Mouse (Mus musculus): ENCODE results near the gene Idnk.
A peak's percentile ranks its signal among the peaks of the same experiment; 100 is the strongest.
"Not testable (repeated sequence)": the region's sequence is repeated elsewhere in the genome, so short reads cannot be mapped to it uniquely, and the experiment has no call there.

The Idnk gene

DNA sequence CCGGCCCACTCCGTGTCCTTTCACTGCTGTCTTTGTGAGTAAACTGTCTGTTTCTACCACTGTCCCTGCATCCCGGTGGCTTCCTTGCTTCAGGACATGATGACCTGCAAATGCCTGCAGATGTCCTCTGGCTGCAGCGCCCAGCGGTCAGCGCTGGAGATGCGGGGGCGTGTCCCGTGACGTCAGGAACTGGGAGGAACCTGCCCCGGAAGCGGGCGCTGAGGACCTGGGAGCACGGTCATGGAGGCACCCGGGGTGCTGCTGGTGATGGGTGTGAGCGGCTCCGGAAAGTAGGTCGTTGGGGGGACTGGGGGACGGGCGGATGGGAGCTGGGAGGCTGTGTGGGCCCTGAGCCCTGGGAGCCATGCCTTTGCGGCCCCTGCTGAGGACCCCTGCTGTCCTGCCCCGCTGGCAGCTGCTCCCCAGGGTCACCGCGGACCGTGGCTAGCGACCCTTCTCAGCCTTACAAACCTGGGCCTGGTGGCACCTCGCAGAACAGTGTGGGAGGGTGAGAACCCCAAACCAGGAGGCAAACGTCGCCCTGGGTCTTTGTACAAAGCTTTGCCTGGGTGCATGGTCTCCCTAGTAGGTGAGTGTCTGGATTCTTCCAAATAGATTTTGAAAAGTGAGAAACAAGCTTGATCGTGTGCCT, at the start of gene Idnk:
Idnk (plus strand) TSS at position 203 of the 652 bp plus-strand sequence.
- peak; percentile 84 for DNase-seq (ENCODE audit: low spot score)

DNA sequence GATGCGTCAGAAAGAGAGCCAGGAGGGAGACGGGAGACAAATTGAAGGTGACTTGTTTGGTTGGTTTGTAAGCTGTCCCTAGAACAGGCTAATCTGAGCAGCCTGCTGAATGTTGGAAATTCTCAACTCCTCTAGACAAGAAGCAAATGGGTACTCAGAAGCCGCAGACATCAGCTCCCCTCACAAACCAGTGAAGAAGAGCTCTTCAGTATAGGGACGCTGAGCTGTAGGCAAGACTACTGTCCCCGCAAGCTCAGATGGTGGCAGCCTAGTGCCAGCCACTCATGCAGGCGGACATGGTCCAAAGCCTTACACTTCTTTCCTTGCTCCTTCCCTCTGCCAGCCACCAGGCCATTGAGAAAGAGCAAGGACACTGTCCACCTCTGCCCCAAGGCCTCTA, 46.1 kb upstream of the Idnk start:
- DNase-seq (ENCODE audit: low spot score) = no peak

DNA sequence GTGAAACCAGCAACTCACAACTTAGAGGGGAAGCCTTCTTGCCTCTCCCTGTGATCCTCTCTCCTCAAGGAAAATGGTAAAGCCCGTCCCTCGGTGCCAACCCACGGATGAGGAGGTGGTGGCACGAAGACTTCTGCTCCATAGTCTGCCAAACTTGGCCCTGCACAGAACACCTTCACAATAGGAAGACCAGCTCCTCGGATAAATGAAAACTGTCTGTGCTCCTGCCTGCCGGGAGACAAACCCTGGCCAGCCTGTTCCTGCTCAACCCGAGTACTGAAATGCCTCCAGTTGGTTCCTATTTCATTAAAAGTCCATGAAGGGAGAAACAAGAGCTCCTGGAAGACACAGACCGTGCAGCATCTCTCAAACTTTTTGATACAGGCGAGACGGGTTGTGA, 45.3 kb upstream of the Idnk start:
- peak; percentile 22 for DNase-seq (ENCODE audit: low spot score)

DNA sequence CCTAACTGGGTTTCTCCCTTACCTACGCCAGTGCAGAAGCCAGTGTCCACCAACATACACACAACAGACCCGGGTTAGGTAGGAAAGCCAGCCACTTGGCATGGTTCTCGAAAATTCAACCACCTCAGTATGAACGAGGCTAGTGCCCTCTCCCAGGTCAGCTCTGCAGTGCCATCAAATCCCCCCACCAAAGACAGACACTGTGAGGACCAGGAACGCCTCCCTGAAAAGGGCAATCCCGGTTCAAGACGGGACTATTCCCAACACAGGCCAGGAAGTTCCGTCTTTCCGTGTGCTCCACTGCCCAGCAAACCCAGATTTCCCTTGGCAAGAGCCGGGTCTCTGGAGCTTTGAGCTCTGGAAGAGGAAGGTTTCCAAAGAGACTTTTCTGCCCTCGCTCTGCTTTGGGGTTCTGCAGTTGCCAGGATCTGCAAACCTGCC, 44.8 kb upstream of the Idnk start:
- DNase-seq (ENCODE audit: low spot score) = no peak

DNA sequence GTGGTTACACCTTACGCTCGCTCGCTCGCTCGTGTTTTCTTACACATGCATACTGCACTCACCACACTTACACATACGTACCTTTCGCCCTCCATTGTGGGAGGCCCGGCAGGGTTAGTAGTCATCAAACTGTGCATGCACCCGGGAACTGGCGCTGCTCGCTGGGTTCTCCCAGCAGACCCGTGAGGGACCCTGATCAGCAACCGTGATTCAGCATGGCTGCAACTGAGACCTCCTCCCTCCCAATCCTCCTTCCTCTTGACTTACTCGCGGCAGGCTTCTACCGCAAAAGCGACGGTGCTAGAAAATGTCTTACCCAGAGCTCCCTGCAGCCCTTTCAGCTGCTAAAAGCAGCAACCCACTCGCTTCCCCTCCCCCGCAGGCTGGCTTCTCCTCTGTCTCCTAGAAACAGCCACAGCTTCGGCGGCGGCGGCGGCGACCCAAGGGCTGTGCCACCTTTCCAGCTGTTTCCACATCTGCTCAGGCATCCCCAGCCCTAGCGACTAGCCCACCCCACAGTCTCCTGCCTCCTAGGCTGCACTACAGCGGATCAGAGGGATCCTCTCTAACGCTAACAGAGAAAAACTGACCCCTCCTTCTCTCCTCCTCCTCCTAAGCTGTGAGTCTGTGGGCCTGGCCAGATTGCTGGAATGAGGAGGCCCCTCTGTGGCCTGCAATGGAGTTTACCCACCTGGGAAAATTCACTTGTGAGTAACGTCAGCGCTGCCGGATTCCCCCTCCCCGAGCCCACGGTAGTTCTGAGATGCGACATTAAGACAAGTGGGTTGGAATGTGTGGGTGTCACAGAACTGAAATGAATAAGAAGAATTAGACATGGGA, 44.2 kb upstream of the Idnk start, which contains the start of gene Klhl3:
Klhl3 (minus strand) TSS at position 532 of the 840 bp plus-strand sequence.
- peak; percentile 80 for DNase-seq (ENCODE audit: low spot score)

DNA sequence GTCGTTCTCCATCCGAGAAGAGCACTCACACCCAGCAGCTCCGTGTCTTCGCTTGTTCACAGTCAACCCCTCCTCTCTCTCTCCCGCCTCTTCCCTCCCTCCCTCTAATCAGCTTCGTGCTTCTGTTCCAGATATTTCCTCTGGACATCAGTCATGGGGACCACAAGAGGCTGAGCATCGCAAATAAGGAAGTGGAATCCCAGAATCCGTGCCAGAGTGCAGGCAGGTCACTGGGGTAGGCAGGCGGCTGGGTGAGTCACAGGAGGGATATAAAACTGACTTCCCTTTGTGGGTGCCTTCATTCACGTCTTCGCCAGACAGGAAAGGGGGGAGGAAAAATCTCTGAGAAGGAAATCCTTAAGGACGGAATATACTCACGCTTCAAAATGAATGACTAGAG, 42.2 kb upstream of the Idnk start:
- DNase-seq (ENCODE audit: low spot score) = no peak

DNA sequence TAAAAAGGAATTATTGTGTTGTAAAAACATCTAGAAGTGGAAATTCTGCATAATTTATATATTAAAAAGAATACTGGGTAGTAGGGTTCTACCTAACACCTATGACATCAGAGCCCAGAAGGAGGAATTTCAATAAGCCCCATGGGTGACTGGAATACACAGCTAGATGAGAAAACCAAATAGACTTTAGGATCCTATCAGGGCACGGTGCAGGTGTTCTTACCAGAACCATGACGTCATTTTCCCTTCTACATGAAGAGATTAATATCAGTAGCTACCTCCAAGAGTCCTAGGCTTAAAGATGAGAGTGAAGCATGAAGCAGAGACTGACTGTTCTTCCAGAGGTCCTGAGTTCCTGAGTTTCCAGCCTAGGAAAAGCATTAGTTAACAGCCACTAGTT, 40.6 kb upstream of the Idnk start:
- DNase-seq (ENCODE audit: low spot score) = no peak

DNA sequence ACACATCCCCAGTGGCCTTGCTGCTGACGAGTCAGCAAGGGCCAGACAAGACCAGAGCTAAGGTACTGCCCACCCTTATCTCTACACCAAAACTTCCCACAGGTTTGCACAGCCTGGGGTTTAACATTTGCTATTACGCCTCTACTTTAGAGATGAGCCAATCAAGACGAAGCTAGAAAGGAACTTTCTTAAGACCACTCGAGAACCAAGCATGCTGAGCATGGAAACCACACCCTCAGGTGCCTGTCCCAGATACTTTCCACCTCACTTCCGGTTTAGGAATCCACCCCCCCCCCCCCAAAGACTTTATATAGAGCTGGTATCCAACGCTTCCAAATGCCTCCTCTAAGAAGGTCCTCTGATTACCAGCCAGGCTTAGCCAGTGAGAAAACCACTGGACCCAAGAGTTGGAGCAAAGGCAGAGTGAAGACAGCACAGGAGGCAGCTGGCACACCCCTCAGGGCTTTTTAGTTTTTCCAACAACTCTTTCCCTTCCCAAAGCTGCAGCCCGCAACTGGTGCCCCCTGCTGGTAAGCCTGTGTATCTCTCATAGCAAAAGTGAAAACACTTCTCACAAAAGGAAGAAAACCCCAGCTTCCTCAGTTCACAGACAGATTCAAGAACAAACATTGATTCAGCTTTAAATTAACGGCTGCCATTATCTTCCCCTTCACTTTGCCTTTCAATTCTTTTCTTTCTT, 40.0 kb upstream of the Idnk start:
- DNase-seq (ENCODE audit: low spot score) = no peak

DNA sequence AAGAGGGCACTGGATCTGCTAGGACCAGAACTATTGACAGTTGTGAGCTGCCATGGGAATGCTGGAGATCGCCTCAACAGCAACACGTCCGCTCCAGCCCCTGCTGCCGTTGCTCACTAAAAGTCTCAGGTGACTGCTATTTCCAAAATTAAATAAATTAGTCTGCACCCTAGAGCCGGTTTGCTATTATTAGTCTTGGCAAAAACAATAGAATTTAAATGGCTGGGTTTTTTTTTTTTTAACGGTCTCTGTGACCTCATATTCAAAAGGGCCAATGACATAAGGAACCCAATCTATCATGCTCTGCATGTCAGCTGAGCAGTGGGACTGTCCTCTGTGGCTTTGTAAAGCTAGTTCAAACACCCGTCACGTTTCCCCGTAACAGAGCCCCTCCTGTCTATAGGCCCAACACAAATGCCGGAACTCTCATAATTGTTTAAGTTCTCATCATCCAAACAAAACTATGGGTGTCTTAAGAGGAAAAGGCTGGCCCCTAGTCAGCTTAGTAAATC, 34.6 kb upstream of the Idnk start:
- no peak for DNase-seq (ENCODE audit: low spot score)

DNA sequence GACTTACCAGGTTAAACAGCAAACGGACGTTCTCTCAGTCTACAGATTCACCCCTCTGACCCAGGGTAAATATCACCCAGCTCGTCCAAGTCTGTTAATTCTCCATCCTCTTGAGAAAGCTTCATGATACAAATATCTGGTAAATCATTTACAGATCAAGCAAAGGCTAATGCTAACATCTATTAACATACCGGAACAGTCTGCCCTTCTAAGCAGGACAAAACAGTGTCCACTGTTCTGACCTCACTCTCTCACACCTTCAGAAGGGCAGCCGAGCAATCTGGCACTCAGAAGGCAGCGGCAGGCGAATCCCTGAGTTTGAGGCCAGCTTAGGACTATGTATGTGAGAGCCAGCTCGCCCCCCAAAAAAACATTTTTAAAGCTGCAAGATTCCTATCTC, 34.1 kb upstream of the Idnk start:
- no peak for DNase-seq (ENCODE audit: low spot score)

DNA sequence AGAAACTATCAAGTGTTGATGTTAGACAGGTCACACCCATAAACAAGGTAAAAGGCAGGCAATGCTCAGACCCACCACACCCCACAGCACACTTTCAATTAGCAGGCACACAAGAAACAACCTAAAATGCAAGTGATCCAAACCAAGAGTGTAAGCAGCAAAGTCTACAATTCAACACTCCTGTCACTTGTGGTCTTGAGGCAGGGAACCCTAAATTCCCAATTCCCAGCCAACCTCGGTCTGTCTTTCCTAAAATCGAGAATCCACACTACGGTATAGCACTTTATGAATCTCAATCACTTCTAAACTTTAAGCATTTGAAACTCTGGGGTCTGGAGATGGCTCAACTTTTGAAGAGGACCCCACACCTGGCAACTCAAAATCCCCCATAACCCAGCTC, 33.2 kb upstream of the Idnk start:
- DNase-seq (ENCODE audit: low spot score) = no peak

DNA sequence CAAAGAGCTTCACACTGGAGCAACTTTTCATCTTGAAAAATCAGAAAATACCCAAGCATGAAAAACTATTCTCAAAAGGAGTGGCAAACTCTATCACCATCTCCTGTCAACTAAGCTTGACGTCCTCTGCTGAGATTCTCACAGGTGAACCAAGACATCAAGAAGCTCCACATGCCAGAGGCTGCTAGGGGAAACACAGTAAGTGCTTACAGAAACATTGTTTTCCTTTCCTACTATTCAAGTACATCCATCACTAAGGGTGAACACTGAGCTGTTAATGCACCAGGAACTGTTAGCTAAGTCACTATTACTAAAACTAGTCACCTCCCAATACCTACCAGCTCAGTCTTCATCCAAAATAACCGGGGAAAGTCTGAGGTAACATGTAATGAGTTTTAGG, 32.5 kb upstream of the Idnk start:
- DNase-seq (ENCODE audit: low spot score) = no peak

DNA sequence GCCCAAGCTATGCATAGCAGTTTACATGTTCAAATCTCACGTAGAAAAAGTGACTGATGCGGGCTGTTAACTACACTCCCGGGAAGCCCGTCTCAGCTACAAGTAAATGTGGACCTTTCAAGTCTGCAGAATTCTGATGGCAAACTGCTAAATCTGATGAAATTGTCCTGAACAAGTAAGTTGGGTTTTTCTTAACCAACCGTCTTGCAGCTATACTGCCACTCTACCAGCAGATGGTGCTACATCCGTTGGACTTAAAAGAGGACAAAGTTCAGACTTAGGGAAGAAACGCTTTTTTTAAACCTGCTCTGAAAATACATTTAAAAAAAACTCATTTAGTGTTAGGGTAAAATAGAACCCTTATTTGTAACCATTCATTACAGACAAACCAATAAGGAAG, 31.3 kb upstream of the Idnk start:
- peak; percentile 31 for DNase-seq (ENCODE audit: low spot score)

DNA sequence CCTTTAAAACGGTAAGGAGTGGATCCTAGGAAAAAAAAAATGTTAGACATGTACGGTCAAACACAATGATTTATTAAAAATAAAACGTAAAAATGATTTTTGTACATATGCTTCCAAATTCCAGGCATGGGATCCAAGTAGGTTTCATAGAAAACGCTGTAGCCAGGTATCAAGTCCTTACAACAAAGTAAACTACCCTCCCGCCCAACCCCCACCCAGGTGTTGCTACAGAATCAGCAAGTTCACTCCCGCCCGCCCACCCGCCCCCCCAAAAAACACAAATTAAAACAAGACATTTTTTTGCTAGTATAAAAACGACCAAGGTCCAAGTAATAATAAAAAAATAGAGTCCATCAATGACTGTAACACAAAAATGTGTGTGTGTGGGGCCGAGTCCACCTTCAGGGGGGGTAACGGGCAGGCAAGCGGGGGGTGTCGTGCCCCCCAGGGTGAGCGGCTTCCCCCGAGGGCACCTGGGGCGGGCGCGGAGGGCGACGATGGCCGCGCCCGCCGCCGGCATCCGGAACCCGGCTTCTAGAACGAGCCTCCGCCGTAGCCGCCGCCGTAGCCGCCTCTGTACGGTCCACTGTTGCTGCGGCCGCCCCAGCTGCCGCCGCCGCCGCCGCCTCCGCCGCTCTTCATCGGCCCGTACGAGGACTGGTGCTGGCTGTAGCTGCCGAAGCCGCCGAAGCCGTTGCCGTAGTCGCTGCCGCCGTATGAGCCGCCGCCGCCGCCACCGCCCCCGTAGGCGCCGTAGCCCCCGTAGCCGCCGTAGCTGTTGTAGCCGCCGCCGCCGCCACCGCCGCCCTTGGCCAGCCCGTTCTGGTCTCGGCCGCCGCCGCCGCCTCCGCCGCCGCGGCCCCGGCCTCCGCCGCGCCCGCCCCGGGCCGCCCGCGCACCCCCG, 30.3 kb upstream of the Idnk start:
- DNase-seq (ENCODE audit: low spot score) = peak; percentile 27

DNA sequence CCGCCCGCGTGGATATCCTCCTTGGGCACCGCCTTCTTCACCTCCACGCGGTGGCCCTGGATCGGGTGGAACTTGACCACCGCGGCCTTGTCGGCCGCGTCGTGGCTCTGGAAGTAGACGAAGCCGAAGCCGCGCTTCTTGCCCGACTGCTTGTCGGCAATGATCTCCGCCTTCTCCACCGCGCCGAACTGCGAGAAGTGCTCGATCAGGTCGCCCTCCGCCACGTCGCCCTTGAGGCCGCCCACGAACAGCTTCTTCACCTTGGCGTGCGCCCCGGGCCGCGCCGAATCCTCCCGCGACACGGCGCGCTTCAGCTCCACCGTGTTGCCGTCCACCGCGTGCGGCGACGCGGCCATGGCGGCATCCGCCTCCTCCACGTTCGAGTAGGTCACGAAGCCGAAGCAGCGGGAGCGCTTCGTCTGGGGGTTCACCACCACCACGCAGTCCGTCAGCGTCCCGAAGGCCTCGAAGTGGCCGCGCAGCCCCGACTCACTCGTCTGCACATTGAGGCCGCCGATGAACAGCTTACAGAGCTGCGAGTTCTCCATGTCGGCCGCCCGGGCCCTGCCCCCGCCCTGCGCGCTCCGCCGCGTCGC, 29.6 kb upstream of the Idnk start:
- DNase-seq (ENCODE audit: low spot score) = peak; percentile 72

DNA sequence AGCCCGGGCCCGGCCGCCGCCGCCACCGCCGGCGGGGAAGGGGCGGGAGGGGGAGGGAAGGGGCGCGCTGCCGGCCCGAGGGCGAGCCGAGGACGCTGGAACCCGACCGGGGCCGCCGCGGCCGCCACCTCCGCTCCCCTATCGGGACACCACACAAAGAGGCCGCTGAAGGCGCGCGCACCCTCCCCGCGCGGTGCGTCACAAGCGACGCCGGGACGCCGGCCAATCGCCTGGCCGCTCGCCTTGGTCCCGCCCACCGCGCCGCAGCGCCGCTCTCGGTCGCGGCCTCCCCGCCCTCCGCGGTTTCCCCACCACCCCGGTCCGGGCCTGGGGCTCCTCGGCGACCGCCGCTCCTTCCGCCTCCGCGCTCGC, 29.1 kb upstream of the Idnk start, which contains the start of gene Hnrnpa0:
Hnrnpa0 (minus strand) TSS at position 161 of the 372 bp plus-strand sequence.
- DNase-seq (ENCODE audit: low spot score) = peak; percentile 92

DNA sequence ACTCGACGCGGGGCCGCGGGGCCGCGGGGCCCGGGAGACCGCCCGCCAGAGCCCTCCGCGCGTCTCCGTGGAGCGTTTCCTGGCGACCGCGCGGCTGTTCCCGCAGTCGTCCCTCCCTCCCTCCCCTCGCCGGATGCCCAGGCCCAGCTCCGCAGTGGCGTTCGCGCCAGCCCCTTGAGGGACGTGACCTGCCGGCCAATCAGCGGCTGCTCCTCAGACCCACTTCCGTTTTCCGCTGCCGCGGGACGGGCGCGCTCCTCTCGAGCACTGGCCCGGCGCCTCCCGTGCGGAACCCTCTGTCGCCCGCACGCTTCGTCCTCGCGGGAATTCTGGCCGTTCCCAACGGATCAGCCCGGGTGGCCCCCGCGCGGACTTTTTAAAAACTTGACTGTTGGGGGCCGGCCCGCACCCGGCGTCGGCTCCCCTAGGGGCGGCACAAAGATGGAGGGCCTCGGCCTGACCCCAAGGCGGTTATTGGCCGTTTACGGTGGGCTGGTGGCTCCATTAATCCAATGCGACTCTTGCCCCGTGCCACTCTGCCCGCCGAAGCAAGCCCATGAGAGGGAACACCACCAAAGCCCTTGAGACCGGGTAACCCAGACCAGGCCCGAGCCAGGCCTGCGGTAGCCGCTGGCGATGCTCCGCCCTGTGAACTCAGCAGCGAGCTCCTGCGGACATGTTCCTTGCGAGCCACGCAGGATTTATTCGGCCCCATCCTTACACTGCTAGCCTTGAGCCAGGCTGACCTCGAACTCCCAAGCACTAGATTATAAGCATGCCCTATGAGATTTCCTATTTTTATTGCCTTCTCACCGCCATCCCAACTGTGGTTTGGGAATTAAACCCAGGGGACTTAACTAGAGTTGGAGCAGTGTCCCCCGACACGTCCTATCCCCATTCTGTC, 28.4 kb upstream of the Idnk start:
- DNase-seq (ENCODE audit: low spot score) = peak; percentile 95

DNA sequence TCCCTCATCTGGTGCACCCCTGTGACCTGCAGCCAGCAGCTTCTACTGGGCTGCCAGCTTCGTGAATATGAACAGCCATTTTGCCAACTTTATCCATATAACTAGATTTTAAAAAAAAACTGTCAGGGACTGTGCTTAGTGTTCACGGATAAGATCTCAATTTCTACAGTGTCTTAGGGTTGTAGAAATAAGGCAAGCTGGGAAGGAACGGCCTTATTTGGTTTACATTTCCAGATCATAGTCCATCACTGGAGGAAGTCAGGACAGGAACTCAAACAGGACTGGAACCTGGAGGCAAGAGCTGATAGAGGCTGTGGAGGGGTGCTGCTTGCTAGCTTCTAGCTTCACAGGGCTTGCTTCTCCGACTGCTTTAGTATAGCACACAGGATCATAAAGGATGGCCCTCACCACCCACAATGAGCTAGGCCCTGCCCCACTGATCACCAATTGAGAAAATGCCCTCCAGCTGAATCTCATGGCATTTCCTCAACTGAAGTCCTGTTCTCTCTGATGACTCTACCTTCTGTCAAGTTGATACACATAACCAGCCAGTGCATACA, 27.7 kb upstream of the Idnk start:
- DNase-seq (ENCODE audit: low spot score) = no peak

DNA sequence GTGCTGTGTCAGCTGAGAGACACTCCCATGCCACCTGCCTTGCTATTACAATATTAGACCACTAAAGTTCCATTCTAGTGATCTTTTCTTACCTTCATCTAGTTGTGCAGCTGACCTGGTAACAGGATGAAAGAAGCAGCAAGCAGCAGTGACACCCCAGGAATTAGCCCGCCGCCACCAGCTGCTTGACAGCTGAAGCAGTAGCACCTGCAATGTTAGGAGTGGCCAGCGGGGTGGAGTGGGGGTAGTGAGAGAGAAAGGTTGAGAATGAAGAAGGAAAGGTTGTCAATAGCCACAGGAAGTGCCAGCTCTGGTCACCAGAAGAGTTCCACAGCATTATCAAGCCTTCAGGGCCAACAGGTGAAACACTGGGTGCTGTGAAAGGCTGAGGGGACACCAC, 25.8 kb upstream of the Idnk start:
- DNase-seq (ENCODE audit: low spot score) = no peak

DNA sequence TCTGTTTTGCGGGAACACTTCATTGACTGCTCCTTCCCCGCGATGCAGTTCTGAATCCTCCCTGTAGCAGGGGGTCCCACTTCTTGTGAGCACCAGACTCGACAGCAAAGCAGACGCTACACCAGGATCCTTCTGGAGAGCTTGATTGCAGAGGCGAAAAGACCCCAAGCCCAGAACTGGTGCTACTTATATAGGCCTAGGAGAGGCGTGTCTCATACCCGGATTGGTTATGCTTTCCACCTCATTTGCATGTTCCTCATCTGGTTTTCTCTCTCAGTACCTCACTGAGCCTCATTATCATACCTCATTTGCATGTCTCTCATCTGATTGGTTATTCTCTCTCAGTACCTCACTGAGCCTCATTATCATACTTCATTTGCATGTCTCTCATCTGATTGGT, 10.8 kb upstream of the Idnk start:
- not testable (repeated sequence) for DNase-seq (ENCODE audit: low spot score)

Measured in layer of hippocampus, adult 11-12 months (tissue).